Mouse (Mus musculus) lung, postnatal 0 days (tissue): ENCODE results near the gene Gm49776. TPM values are rescaled to one million over a fixed set of nuclear protein-coding genes. Genes with fewer than 3 reads are reported as not detected.

Source experiments
- ATAC-seq: fragments of 200-750 bp; cut with Nextera tagmentation; 2 replicates; pipeline ENCODE4 v1.8.0; 2017; ENCODE audit warnings: moderate library complexity
- DNase-seq: peaks from one replicate; pipeline ENCODE4 v3.0.0-alpha.2; 2016; ENCODE audit warnings: low spot score
- H3K27ac ChIP-seq: fragments of 300-500 bp; sonication (generic); 2 replicates; pipeline ENCODE4 v1.5.1; 2014; ENCODE audit warnings: antibody characterized with exemption, mild to moderate bottlenecking, low read length, mixed read lengths
- H3K27me3 ChIP-seq: fragments of 300-500 bp; sonication (generic); replicated peaks from 2 replicates; pipeline ENCODE4 v1.6.1; 2014; ENCODE audit warnings: low read length, mixed read lengths; ENCODE audit not compliant: insufficient read depth
- H3K36me3 ChIP-seq: fragments of 300-500 bp; sonication (generic); 2 replicates; pipeline ENCODE4 v1.6.1; 2014; ENCODE audit warnings: low read length, mixed read lengths; ENCODE audit not compliant: insufficient read depth
- H3K4me1 ChIP-seq: fragments of 300-500 bp; sonication (generic); 2 replicates; pipeline ENCODE4 v1.6.1; 2014; ENCODE audit warnings: antibody characterized with exemption, low read depth, low read length, mixed read lengths; ENCODE audit not compliant: insufficient read depth
- H3K4me2 ChIP-seq: fragments of 300-500 bp; sonication (generic); replicated peaks from 2 replicates; pipeline ENCODE4 v1.6.1; 2014; ENCODE audit warnings: low read depth, mild to moderate bottlenecking, low read length, moderate library complexity, mixed read lengths
- H3K4me3 ChIP-seq: fragments of 300-500 bp; sonication (generic); 2 replicates; pipeline ENCODE4 v1.5.1; 2014; ENCODE audit warnings: low read depth, low read length
- H3K9ac ChIP-seq: fragments of 300-500 bp; sonication (generic); replicated peaks from 2 replicates; pipeline ENCODE4 v1.6.1; 2014; ENCODE audit warnings: low read depth, mild to moderate bottlenecking
- H3K9me3 ChIP-seq: fragments of 300-500 bp; sonication (generic); 2 replicates; pipeline ENCODE4 v1.6.1; 2016; ENCODE audit warnings: low read length, mixed read lengths
- CTCF ChIP-seq: IDR thresholded peaks from 2 replicates; pipeline ENCODE4 v1.5.1; 2016; ENCODE audit warnings: antibody characterized with exemption, mild to moderate bottlenecking
- EP300 ChIP-seq: IDR thresholded peaks from 2 replicates; pipeline ENCODE4 v1.6.1; 2016; ENCODE audit warnings: antibody characterized with exemption, mild to moderate bottlenecking, control low read depth
- WGBS: fragments of 180-500 bp; shearing (Covaris S2); extraction: QIAGEN DNeasy Blood & Tissue Kit; methylation state at CpG from one replicate; pipeline ENCODE4 v1.1.7; 2014; 5-methylcytosine and 5-hydroxymethylcytosine counted together
- polyA plus RNA-seq: library from polyadenylated mRNA; unstranded; fragments of >200 nt; fragmentation: Nextera tagmentation; extraction: Ambion mirVana; gene quantifications from 2 replicates; pipeline ENCODE4 v1.2.1, GENCODE M21; 2015

The Gm49776 gene
- polyA plus RNA-seq, 1 experiment from 2014 or later, result 2.5 TPM

- Histone ChIP-seq H3K4me3 (no peak overlapping the region), H3K27me3 (no peaks in the 10 kb centered on the region), H3K27ac (no peak overlapping the region; the same call in 1 of the 2 replicates), H3K4me2 (no peak overlapping the region), H3K36me3 (no peaks in the 10 kb centered on the region), H3K9ac (no peak overlapping the region), H3K4me1 (peaks cover 16% of the 10 kb centered on the region; the same call in 1 of the 2 replicates), H3K9me3 (no peaks in the 10 kb centered on the region)
- 76% methylated on average over 3 of the region's 3 CpGs for WGBS
- TF ChIP-seq EP300 (no peak), CTCF (no peak)
- ATAC-seq, result no peak
- no peak for DNase-seq
These were observed 27.1 kb downstream of the Gm49776 start for GRCm38 (mm10) chr16:18231047-18231446.

DNA sequence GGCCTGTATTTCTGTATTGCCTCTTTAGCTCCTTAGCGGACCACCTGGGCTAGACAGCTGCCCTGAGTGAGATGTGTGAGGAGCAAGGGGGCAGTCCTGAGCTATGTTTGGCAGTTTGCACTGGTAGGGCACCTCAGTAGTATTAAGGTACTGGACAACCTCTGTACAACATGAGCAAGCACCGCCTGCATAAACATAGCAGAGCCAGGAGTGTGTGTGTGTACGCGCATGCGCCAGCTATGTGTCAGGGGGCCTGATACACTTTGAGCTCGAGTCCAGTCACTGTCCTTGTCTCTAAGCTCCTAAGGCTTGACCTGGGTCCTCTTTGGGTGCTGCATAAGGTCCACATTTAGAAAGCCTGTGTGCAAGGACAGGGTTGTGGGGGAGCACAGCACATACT, 27.5 kb downstream of the Gm49776 start:
- Histone ChIP-seq H3K9me3 (no peaks in the 10 kb centered on the region), H3K4me2 (no peak overlapping the region), H3K27me3 (no peaks in the 10 kb centered on the region), H3K36me3 (no peaks in the 10 kb centered on the region), H3K9ac (no peak overlapping the region), H3K27ac (no peak overlapping the region), H3K4me1 (peaks cover 12% of the 10 kb centered on the region; the same call in 1 of the 2 replicates), H3K4me3 (no peak overlapping the region)
- 75% methylated on average over 6 of the region's 6 CpGs for WGBS
- no peak for ATAC-seq
- TF ChIP-seq CTCF, result no peak
- TF ChIP-seq EP300, result no peak
- DNase-seq, result no peak

DNA sequence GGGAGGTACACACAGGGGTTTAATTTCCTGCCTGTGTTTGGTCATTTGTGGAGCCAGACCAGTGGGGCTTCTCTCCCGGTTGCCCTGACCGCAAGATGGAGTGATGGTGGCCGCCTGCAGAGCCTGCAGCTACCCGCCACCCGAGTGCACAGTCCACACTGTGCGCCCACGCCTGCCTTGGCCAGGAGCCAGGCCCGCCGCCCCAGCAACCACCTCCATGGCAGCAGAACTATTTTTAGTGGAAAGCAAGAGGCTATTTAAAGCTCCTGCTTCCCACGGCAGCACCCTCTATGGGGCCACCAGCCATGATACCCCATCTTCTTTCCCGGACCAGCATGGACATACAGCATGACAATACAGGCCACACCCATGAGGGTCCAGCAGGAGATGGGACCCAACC, 28.5 kb downstream of the Gm49776 start:
- TF ChIP-seq CTCF, result no peak
- TF ChIP-seq EP300, result no peak
- no peak for ATAC-seq
- Histone ChIP-seq H3K9me3 (no peaks in the 10 kb centered on the region), H3K27ac (no peak overlapping the region), H3K9ac (no peak overlapping the region), H3K4me3 (no peak overlapping the region), H3K36me3 (0 out of 2 replicates have a peak, but pooled peaks cover under 1% of the 10 kb centered on the region), H3K4me1 (peaks cover 12% of the 10 kb centered on the region; the same call in 1 of the 2 replicates), H3K27me3 (no peaks in the 10 kb centered on the region), H3K4me2 (no peak overlapping the region)
- no peak for DNase-seq
- 35% methylated on average over 11 of the region's 11 CpGs for WGBS

DNA sequence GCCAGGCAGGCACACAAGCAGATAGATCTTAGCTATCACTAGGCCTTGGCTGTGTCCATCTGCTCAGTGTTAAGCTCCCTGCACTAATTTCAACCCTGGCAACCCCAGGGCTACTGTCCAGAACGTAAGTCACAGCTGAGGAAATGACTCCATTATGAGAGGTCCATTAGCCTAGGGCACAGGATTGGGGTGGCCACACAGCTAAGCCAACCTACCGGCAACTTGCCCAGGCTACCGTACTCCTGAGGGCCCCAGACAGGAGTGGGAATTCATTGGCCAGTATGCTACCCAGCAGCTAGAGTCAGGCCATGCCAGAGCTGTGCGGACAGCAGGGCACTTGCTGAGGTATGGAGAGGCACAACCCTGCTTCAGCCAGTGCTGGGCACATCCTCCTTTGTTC, 29.3 kb downstream of the Gm49776 start:
- peaks cover 8% of the 10 kb centered on the region; the same call in 1 of the 2 replicates for H3K36me3 ChIP-seq
- H3K27me3 ChIP-seq, result no peaks in the 10 kb centered on the region
- no peak for ATAC-seq
- H3K4me2 ChIP-seq, result no peak overlapping the region
- H3K4me1 ChIP-seq, result peaks cover 7% of the 10 kb centered on the region; the same call in 1 of the 2 replicates
- H3K9ac ChIP-seq, result no peak overlapping the region
- no peak overlapping the region for H3K4me3 ChIP-seq
- 96% methylated on average over 4 of the region's 4 CpGs for WGBS
- DNase-seq, result no peak
- H3K9me3 ChIP-seq, result no peaks in the 10 kb centered on the region
- no peak overlapping the region for H3K27ac ChIP-seq
- no peak for TF ChIP-seq EP300
- no peak for TF ChIP-seq CTCF

- TF ChIP-seq EP300 (no peak), CTCF (no peak)
- 92% methylated on average over 20 of the region's 20 CpGs for WGBS
- Histone ChIP-seq H3K4me1 (0 out of 2 replicates have a peak, but pooled peaks cover 6% of the 10 kb centered on the region), H3K36me3 (peaks cover 12% of the 10 kb centered on the region; the same call in 1 of the 2 replicates), H3K27ac (no peak overlapping the region), H3K4me2 (no peak overlapping the region), H3K4me3 (no peak overlapping the region), H3K9ac (no peak overlapping the region), H3K27me3 (no peaks in the 10 kb centered on the region), H3K9me3 (no peaks in the 10 kb centered on the region)
- ATAC-seq (no peak), DNase-seq (no peak)
These were observed 30.2 kb downstream of the Gm49776 start for GRCm38 (mm10) chr16:18227897-18228422.

DNA sequence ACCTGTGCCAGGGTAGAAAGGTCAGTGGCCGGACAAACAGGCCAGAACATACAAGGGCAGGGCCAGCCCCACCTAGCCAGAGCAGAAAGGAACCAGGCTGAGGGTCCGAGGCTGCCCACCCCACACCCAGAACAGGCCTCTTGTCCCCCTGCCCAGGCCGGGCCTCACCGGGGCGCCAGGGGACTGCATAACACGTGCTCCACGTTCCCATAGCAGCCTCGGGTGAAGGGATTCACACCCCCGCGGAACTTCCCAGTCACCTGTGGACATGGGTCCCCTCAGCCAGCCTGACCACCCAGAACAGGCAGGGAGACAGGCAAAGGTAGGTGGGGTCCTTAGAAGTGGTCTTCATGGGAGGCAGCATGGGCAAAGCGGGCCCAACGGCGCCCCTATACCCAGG, 30.9 kb downstream of the Gm49776 start:
- ATAC-seq (no peak), DNase-seq (no peak)
- H3K4me3 ChIP-seq, result no peak overlapping the region
- 91% methylated on average over 12 of the region's 13 CpGs for WGBS
- no peak overlapping the region for H3K27ac ChIP-seq
- no peak overlapping the region for H3K9ac ChIP-seq
- H3K27me3 ChIP-seq, result no peaks in the 10 kb centered on the region
- no peaks in the 10 kb centered on the region for H3K9me3 ChIP-seq
- no peak for TF ChIP-seq CTCF
- no peak for TF ChIP-seq EP300
- 0 out of 2 replicates have a peak, but pooled peaks cover 6% of the 10 kb centered on the region for H3K4me1 ChIP-seq
- H3K36me3 ChIP-seq, result peaks cover 15% of the 10 kb centered on the region; the same call in 1 of the 2 replicates
- no peak overlapping the region for H3K4me2 ChIP-seq

DNA sequence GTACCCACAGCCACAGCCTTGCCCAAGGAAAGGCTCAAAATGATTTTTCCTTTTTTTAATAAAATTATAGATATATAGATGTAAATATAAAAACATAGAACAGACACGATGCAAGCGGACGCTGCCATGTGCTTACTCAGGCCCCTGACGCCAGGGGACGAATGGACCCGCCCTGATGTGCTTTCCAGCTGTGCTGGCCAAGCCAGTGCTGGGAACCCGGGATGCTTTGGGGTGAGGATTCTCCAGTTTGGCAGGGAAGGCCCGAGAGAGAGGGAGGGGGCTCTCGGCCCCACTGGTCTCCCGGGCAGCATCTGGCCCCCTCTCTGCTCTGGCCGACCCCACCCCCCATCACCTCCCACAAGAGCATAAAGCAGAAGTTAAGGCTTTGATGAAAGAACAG, 35.9 kb downstream of the Gm49776 start:
- H3K27ac ChIP-seq, result no peak overlapping the region
- WGBS, result 75% methylated on average over 11 of the region's 11 CpGs
- H3K27me3 ChIP-seq, result no peaks in the 10 kb centered on the region
- H3K36me3 ChIP-seq, result peaks cover 15% of the 10 kb centered on the region; the same call in 1 of the 2 replicates
- H3K9ac ChIP-seq, result no peak overlapping the region
- no peak for TF ChIP-seq CTCF
- TF ChIP-seq EP300, result no peak
- DNase-seq (no peak), ATAC-seq (no peak)
- H3K4me3 ChIP-seq, result no peak overlapping the region
- H3K9me3 ChIP-seq, result no peaks in the 10 kb centered on the region
- no peak overlapping the region for H3K4me2 ChIP-seq
- H3K4me1 ChIP-seq, result no peaks in the 10 kb centered on the region
